Mouse (Mus musculus): Measurements from ENCODE around the gene Itgav. TPM values are rescaled to one million over a fixed set of nuclear protein-coding genes. Genes with fewer than 3 reads are reported as not detected.
"Not testable (repeated sequence)": the region's sequence is repeated elsewhere in the genome, so short reads cannot be mapped to it uniquely, and the experiment has no call there.

Gene Itgav
- polyA plus RNA-seq, 1 experiment from 2014 or later = 36.7 TPM

DNA sequence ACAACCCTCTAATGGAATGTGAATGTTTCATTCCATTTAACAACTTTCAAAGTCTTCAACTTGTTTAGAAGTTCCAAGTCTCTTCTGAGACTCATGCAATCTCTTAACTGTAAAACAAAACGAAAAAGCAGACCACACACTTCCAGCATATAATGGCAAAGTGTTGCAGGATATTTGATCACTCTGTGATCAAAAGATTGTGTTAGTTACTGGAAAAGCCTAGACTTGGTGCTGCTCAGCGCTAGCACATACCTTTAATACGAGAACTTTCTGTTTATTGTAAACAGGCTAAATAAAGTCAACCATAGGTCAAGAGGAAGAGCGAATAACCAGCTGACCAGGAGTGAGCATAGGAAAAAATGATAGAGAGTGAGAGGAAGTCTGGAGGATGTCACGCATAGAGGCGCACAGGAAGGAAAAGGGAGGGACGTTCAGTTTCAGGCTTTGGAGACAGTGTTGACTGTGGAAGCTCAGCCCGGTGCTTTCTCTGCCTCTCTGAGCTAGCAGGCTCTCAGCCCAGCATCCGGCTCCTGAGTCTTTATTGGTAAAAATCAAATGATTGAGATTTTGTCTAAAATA, 18.5 kb upstream of the Itgav start:
- no peak overlapping the region for H3K4me2 ChIP-seq (replicated peaks)
- no peak overlapping the region for H3K27ac ChIP-seq
- ATAC-seq (ENCODE audit: low FRiP score) = no peak
- no peaks in the 10 kb centered on the region for H3K27me3 ChIP-seq (ENCODE audit: control insufficient read depth, insufficient read depth, low read length)
- no peaks in the 10 kb centered on the region for H3K9me3 ChIP-seq (ENCODE audit: control insufficient read depth, low read length)
- DNase-seq (ENCODE audit: low spot score) = no peak
- 88% methylated on average over 9 of the region's 9 CpGs for WGBS
- no peak overlapping the region for H3K9ac ChIP-seq
- no peak overlapping the region for H3K4me3 ChIP-seq (replicated peaks; ENCODE audit: low read length)
- H3K36me3 ChIP-seq (replicated peaks; ENCODE audit: control insufficient read depth, insufficient read depth) = no peaks in the 10 kb centered on the region
- H3K4me1 ChIP-seq (replicated peaks; ENCODE audit: control insufficient read depth, insufficient read depth, low read length) = no peaks in the 10 kb centered on the region

DNA sequence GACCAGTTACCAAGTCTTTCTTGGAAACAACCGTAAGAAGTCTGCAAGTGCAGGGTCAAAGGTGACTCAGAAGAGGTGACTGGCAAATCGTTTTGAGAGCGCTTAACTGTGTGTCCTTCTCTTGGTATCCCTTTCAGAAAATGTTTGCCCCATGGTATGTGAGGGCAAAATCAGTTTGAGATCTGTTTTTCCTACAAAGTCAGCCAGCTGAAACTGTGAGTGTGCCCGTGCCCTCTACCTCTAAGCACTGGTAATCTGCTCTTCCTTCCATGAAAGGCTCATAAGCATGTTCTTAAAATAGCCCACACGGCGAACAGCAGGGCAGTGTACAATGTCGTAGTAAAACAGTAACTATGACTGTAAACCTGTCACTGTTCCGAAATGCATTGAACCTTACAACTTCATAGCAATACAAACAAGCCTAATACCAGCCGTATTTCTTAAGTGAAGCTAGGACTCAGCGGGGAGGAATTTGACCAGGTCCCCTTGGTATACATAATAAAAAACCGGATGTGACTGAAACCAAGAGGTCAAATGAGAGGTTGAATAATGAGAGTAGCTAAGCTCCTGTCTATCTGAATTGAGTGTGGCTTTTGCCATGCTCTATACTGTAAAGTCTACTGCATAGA, 14.2 kb upstream of the Itgav start:
- DNase-seq (ENCODE audit: low spot score) = no peak
- H3K36me3 ChIP-seq (replicated peaks; ENCODE audit: control insufficient read depth, insufficient read depth) = no peaks in the 10 kb centered on the region
- no peak overlapping the region for H3K4me3 ChIP-seq (replicated peaks; ENCODE audit: low read length)
- no peak overlapping the region for H3K4me2 ChIP-seq (replicated peaks)
- H3K9ac ChIP-seq = no peak overlapping the region
- H3K27ac ChIP-seq = no peak overlapping the region
- no peaks in the 10 kb centered on the region for H3K9me3 ChIP-seq (ENCODE audit: control insufficient read depth, low read length)
- H3K27me3 ChIP-seq (ENCODE audit: control insufficient read depth, insufficient read depth, low read length) = no peaks in the 10 kb centered on the region
- 68% methylated on average over 11 of the region's 11 CpGs for WGBS
- ATAC-seq (ENCODE audit: low FRiP score) = no peak
- H3K4me1 ChIP-seq (replicated peaks; ENCODE audit: control insufficient read depth, insufficient read depth, low read length) = no peaks in the 10 kb centered on the region

DNA sequence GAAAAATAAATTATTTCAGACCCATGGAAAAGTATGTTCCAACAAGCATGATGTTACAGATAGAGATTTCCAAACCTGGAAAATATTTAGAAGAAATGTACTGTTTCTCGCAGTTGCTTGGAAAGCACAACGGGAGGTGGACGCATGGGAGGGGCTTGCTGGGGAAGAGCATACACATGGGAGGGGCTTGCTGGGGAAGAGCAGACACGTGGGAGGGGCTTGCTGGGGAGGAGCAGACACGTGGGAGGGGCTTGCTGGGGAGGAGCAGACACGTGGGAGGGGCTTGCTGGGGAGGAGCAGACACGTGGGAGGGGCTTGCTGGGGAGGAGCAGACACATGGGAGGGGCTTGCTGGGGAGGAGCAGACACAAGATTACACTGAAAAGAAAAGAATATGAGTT, 10.9 kb upstream of the Itgav start:
- not testable (repeated sequence) for H3K4me1 ChIP-seq (replicated peaks; ENCODE audit: control insufficient read depth, insufficient read depth, low read length); DNase-seq (ENCODE audit: low spot score); H3K4me2 ChIP-seq (replicated peaks); H3K36me3 ChIP-seq (replicated peaks; ENCODE audit: control insufficient read depth, insufficient read depth); ATAC-seq (ENCODE audit: low FRiP score); H3K9me3 ChIP-seq (ENCODE audit: control insufficient read depth, low read length); H3K27ac ChIP-seq; H3K9ac ChIP-seq; H3K4me3 ChIP-seq (replicated peaks; ENCODE audit: low read length); H3K27me3 ChIP-seq (ENCODE audit: control insufficient read depth, insufficient read depth, low read length)
- WGBS = 79% methylated on average over 7 of the region's 7 CpGs

DNA sequence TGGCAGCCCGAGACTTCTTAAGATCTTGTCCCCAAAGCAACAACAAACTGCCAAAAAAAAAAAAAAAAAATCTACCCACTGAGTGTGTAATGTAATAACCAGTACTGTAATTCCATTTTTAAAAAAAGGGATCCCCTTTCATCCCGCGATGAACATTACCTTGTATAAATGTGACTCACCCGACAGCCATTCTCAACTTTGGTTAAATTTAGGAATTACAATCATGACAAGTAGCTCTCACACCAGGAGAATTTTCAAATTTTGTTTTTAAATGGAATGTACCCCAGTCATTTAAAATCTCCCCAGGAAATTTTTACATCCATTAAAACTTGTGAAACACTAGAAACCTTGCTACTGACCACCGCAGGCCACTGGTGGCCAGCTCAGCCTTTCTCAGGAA, 10.3 kb upstream of the Itgav start:
- Histone ChIP-seq H3K36me3 (replicated peaks; ENCODE audit: control insufficient read depth, insufficient read depth) (no peaks in the 10 kb centered on the region), H3K4me1 (replicated peaks; ENCODE audit: control insufficient read depth, insufficient read depth, low read length) (no peaks in the 10 kb centered on the region), H3K27ac (no peak overlapping the region), H3K4me3 (replicated peaks; ENCODE audit: low read length) (no peak overlapping the region), H3K9me3 (ENCODE audit: control insufficient read depth, low read length) (no peaks in the 10 kb centered on the region), H3K4me2 (replicated peaks) (no peak overlapping the region), H3K27me3 (ENCODE audit: control insufficient read depth, insufficient read depth, low read length) (no peaks in the 10 kb centered on the region), H3K9ac (no peak overlapping the region)
- DNase-seq (ENCODE audit: low spot score) = no peak
- ATAC-seq (ENCODE audit: low FRiP score) = no peak
- 88% methylated on average over 5 of the region's 5 CpGs for WGBS

DNA sequence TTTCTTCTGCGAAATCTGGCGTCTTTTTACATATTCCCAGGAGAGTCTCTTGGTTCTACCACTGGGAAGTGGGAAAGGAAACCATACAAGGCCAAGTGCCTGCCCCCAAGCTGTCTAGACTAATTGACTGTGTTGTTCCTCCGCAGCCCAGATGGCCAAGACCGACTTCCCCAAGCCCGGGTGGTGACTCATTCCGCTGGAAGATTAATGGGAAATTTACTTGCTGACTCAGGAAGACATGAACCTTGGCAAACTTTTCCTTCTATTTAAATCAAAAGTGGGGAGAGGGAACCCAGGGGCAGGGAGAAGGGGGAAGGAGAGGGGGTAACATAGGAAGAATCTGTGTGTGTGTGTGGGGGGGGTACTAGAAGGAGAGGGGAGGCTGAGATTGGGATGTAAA, 9.4 kb upstream of the Itgav start:
- no peaks in the 10 kb centered on the region for H3K27me3 ChIP-seq (ENCODE audit: control insufficient read depth, insufficient read depth, low read length)
- DNase-seq (ENCODE audit: low spot score) (peak; percentile 48), ATAC-seq (ENCODE audit: low FRiP score) (peak; percentile 60; the same call in 1 of the 2 replicates)
- no peaks in the 10 kb centered on the region for H3K4me1 ChIP-seq (replicated peaks; ENCODE audit: control insufficient read depth, insufficient read depth, low read length)
- H3K9ac ChIP-seq = no peak overlapping the region
- no peaks in the 10 kb centered on the region for H3K36me3 ChIP-seq (replicated peaks; ENCODE audit: control insufficient read depth, insufficient read depth)
- no peak overlapping the region for H3K4me3 ChIP-seq (replicated peaks; ENCODE audit: low read length)
- no peak overlapping the region for H3K4me2 ChIP-seq (replicated peaks)
- no peaks in the 10 kb centered on the region for H3K9me3 ChIP-seq (ENCODE audit: control insufficient read depth, low read length)
- H3K27ac ChIP-seq = no peak overlapping the region
- WGBS = 17% methylated on average over 6 of the region's 6 CpGs

- H3K36me3 ChIP-seq (replicated peaks; ENCODE audit: control insufficient read depth, insufficient read depth) = no peaks in the 10 kb centered on the region
- peaks cover 5% of the 10 kb centered on the region; the same call in 1 of the 2 replicates for H3K4me1 ChIP-seq (replicated peaks; ENCODE audit: control insufficient read depth, insufficient read depth, low read length)
- H3K4me3 ChIP-seq (replicated peaks; ENCODE audit: low read length) = no peak overlapping the region
- H3K4me2 ChIP-seq (replicated peaks) = no peak overlapping the region
- 95% methylated on average over 4 of the region's 4 CpGs for WGBS
- no peak for ATAC-seq (ENCODE audit: low FRiP score)
- no peak overlapping the region for H3K27ac ChIP-seq
- no peak for DNase-seq (ENCODE audit: low spot score)
- no peak overlapping the region for H3K9ac ChIP-seq
- no peaks in the 10 kb centered on the region for H3K9me3 ChIP-seq (ENCODE audit: control insufficient read depth, low read length)
- no peaks in the 10 kb centered on the region for H3K27me3 ChIP-seq (ENCODE audit: control insufficient read depth, insufficient read depth, low read length)
Observed at GRCm38 (mm10) chr2:83718341-83718740, 5.9 kb upstream of the Itgav start.

DNA sequence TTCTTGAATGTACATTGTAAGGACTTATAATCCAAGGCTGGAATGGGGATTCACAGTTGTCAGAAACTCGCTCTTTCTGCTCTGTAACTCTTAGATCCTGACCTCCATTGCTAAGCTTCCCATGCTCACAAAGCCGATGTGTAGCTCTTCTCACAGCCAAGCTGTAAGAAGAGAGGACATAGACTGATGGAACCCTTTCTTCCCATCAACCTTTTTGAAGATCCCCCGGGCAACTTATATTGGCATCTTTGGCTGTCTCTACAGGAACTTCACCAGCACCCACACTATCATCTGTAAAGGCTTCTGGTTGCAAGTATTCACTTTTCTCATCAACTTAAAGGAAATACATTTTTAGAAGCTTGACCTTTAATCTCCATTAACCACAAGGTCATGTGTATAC, 2.6 kb upstream of the Itgav start:
- Histone ChIP-seq H3K36me3 (replicated peaks; ENCODE audit: control insufficient read depth, insufficient read depth) (no peaks in the 10 kb centered on the region), H3K27me3 (ENCODE audit: control insufficient read depth, insufficient read depth, low read length) (peaks cover 5% of the 10 kb centered on the region; the same call in 1 of the 2 replicates), H3K9ac (no peak overlapping the region), H3K4me2 (replicated peaks) (no peak overlapping the region), H3K4me3 (replicated peaks; ENCODE audit: low read length) (no peak overlapping the region), H3K27ac (no peak overlapping the region), H3K4me1 (replicated peaks; ENCODE audit: control insufficient read depth, insufficient read depth, low read length) (peaks cover 13% of the 10 kb centered on the region), H3K9me3 (ENCODE audit: control insufficient read depth, low read length) (no peaks in the 10 kb centered on the region)
- ATAC-seq (ENCODE audit: low FRiP score) (no peak), DNase-seq (ENCODE audit: low spot score) (no peak)
- WGBS = 88% methylated on average over 3 of the region's 3 CpGs

GRCm38 (mm10) chr2:83722936-83723335, 1.3 kb upstream of the Itgav start:
- Histone ChIP-seq H3K27me3 (ENCODE audit: control insufficient read depth, insufficient read depth, low read length) (peaks cover 5% of the 10 kb centered on the region; the same call in 1 of the 2 replicates), H3K4me3 (replicated peaks; ENCODE audit: low read length) (no peak overlapping the region), H3K4me2 (replicated peaks) (peak overlapping the region; percentile 97), H3K9ac (peak overlapping the region; percentile 77), H3K4me1 (replicated peaks; ENCODE audit: control insufficient read depth, insufficient read depth, low read length) (peaks cover 13% of the 10 kb centered on the region), H3K9me3 (ENCODE audit: control insufficient read depth, low read length) (no peaks in the 10 kb centered on the region), H3K27ac (no peak overlapping the region), H3K36me3 (replicated peaks; ENCODE audit: control insufficient read depth, insufficient read depth) (no peaks in the 10 kb centered on the region)
- ATAC-seq (ENCODE audit: low FRiP score) (no peak), DNase-seq (ENCODE audit: low spot score) (no peak)

- no peaks in the 10 kb centered on the region for H3K9me3 ChIP-seq (ENCODE audit: control insufficient read depth, low read length)
- peak overlapping the region; percentile 77 for H3K9ac ChIP-seq
- H3K36me3 ChIP-seq (replicated peaks; ENCODE audit: control insufficient read depth, insufficient read depth) = no peaks in the 10 kb centered on the region
- DNase-seq (ENCODE audit: low spot score) (no peak), ATAC-seq (ENCODE audit: low FRiP score) (no peak)
- peaks cover 5% of the 10 kb centered on the region; the same call in 1 of the 2 replicates for H3K27me3 ChIP-seq (ENCODE audit: control insufficient read depth, insufficient read depth, low read length)
- H3K4me1 ChIP-seq (replicated peaks; ENCODE audit: control insufficient read depth, insufficient read depth, low read length) = peaks cover 13% of the 10 kb centered on the region
- peak overlapping the region; percentile 82 for H3K27ac ChIP-seq
- 58% methylated on average over 2 of the region's 2 CpGs for WGBS
- H3K4me3 ChIP-seq (replicated peaks; ENCODE audit: low read length) = peak overlapping the region; percentile 82
- H3K4me2 ChIP-seq (replicated peaks) = peak overlapping the region; percentile 97
Observed at GRCm38 (mm10) chr2:83723346-83723745, 851 bp upstream of the Itgav start.
